Mouse (Mus musculus): Measurements from ENCODE around the gene Dennd1c.
"Not testable (repeated sequence)": the region's sequence is repeated elsewhere in the genome, so short reads cannot be mapped to it uniquely, and the experiment has no call there.

Dennd1c gene

GRCm38 (mm10) chr17:57095855-57096622 lies 17.7 kb upstream of the Dennd1c start:
- no peak for DNase-seq

GRCm38 (mm10) chr17:57094222-57094621 lies 15.9 kb upstream of the Dennd1c start:
- no peak for DNase-seq

- peak; percentile 84 for DNase-seq
Observed at GRCm38 (mm10) chr17:57087049-57087832, 8.9 kb upstream of the Dennd1c start, which contains the start of gene Tubb4a. TSS of gene Tubb4a (minus strand) at chr17:57087782.

- DNase-seq: peak; percentile 47
Observed at GRCm38 (mm10) chr17:57085970-57086757, 7.8 kb upstream of the Dennd1c start.

- no peak for DNase-seq
Observed at GRCm38 (mm10) chr17:57082481-57082880, 4.2 kb upstream of the Dennd1c start.

- no peak for DNase-seq
Observed at GRCm38 (mm10) chr17:57081234-57081842, 3.0 kb upstream of the Dennd1c start.

GRCm38 (mm10) chr17:57079919-57080318 lies 1.6 kb upstream of the Dennd1c start:
- no peak for DNase-seq

GRCm38 (mm10) chr17:57076916-57077315 lies 1.4 kb downstream of the Dennd1c start:
- DNase-seq: no peak

- no peak for DNase-seq
Observed at GRCm38 (mm10) chr17:57070699-57071098, 7.6 kb downstream of the Dennd1c start.

GRCm38 (mm10) chr17:57070272-57070671 lies 8.0 kb downstream of the Dennd1c start:
- DNase-seq: no peak

- DNase-seq: no peak
Observed at GRCm38 (mm10) chr17:57066908-57067307, 11.4 kb downstream of the Dennd1c start.

- no peak for DNase-seq
Observed at GRCm38 (mm10) chr17:57063031-57063430, 15.3 kb downstream of the Dennd1c start.

- DNase-seq: no peak
Observed at GRCm38 (mm10) chr17:57062548-57062947, 15.8 kb downstream of the Dennd1c start.

- no peak for DNase-seq
Observed at GRCm38 (mm10) chr17:57062011-57062521, 16.2 kb downstream of the Dennd1c start.

GRCm38 (mm10) chr17:57061069-57061468 lies 17.2 kb downstream of the Dennd1c start:
- no peak for DNase-seq

- DNase-seq: peak; percentile 95
Observed at GRCm38 (mm10) chr17:57060231-57060801, 18.0 kb downstream of the Dennd1c start.

- DNase-seq: peak; percentile 83
Observed at GRCm38 (mm10) chr17:57059486-57059977, 18.8 kb downstream of the Dennd1c start, which contains the start of gene Slc25a23. TSS of gene Slc25a23 (minus strand) at chr17:57059863.

GRCm38 (mm10) chr17:57058891-57059485 lies 19.3 kb downstream of the Dennd1c start, which contains the start of gene Crb3:
TSS of gene Crb3 (plus strand) at chr17:57059105.
- peak; percentile 40 for DNase-seq

- no peak for DNase-seq
Observed at GRCm38 (mm10) chr17:57056246-57056645, 22.1 kb downstream of the Dennd1c start.

- not testable (repeated sequence) for DNase-seq
Observed at GRCm38 (mm10) chr17:57051679-57052078, 26.6 kb downstream of the Dennd1c start.

GRCm38 (mm10) chr17:57048816-57049215 lies 29.5 kb downstream of the Dennd1c start:
- DNase-seq: no peak

Data from right cerebral cortex, postnatal 14 days (tissue).